Mouse (Mus musculus): ENCODE measurements around the gene Timm23.

Gene Timm23

GRCm38 (mm10) chr14:32134293-32134692, 67.4 kb downstream of the Timm23 start:
- DNase-seq (ENCODE audit: low read depth), result no peak

- DNase-seq (ENCODE audit: low read depth), result no peak
These were observed 69.9 kb downstream of the Timm23 start for GRCm38 (mm10) chr14:32131836-32132235.
